Mouse (Mus musculus): ENCODE measurements around the gene Islr. TPM values are rescaled to one million over a fixed set of nuclear protein-coding genes. Genes with fewer than 3 reads are reported as not detected.

Gene Islr
- polyA plus RNA-seq, 1 experiment from 2014 or later: 4.9 TPM

DNA sequence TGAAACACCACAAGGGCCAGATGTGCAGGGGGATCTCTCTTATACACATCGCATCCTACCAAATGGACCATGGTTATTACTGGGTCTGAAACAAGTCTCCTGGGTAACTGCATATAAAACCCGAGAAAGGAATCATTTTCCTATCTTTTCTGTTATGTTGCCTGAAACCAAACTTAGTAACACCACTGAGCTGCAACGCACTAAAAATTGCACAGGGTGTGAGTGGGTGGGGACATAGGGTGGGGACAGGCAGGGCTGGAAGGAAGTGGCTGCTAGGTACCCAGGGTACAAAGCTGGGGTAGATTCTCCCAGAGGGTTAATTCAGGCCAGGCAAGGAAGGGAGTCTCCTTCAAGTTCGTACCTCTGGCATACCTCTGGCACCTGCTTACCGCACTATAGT is 38.6 kb upstream of the Islr start:
- peak overlapping the region; percentile 34 for H3K4me2 ChIP-seq
- H3K9me3 ChIP-seq (replicated peaks): no peaks in the 10 kb centered on the region
- H3K9ac ChIP-seq: peak overlapping the region; percentile 27; the same call in 1 of the 2 replicates
- no peaks in the 10 kb centered on the region for H3K27me3 ChIP-seq (replicated peaks)
- WGBS (ENCODE audit: insufficient replicate concordance): 63% methylated on average over 5 of the region's 5 CpGs
- H3K36me3 ChIP-seq: peaks cover 78% of the 10 kb centered on the region
- no peak overlapping the region for H3K4me3 ChIP-seq
- H3K27ac ChIP-seq: peak overlapping the region; percentile 48; the same call in 1 of the 2 replicates
- peaks cover 70% of the 10 kb centered on the region for H3K4me1 ChIP-seq
- ATAC-seq: no peak

DNA sequence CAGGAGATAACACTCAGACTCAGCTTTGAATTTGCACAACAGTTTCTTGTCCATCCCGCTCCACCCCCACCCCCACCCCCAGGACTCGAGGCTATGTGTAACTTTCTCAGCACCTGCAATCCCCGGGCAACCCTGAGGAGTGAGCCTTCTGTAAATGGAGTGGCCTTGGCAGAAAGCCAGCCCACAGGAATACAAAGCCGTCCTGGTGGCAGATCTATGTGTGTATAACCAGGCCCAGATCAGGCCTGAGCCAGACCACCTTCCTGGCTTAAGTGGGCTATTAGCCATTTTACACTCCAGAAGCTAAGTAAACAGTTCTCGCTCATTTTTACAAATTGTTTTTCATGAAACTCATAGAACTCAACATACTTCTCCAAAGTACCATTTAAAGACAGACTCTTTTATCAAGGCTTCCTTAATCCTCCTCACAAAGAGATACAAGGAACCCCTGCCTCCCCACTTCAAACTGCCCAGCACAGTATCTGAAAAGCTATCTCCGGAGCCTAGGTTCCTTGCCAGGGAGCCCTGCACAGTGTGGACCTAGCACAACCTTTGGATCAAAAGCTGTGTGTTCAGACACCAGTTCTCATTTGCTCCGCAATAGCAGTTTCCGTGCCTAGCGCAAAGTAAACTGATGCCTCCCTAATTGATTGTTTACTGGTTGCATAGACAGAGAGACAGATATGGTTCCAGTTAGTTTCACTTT is 37.8 kb upstream of the Islr start:
- H3K27ac ChIP-seq: 0 out of 2 replicates have a peak overlapping the region, but pooled peaks have one; percentile 48
- H3K9me3 ChIP-seq (replicated peaks): no peaks in the 10 kb centered on the region
- H3K9ac ChIP-seq: no peak overlapping the region
- peaks cover 67% of the 10 kb centered on the region for H3K4me1 ChIP-seq
- no peaks in the 10 kb centered on the region for H3K27me3 ChIP-seq (replicated peaks)
- ATAC-seq: no peak
- peaks cover 84% of the 10 kb centered on the region for H3K36me3 ChIP-seq
- no peak overlapping the region for H3K4me3 ChIP-seq
- WGBS (ENCODE audit: insufficient replicate concordance): 65% methylated on average over 9 of the region's 9 CpGs
- H3K4me2 ChIP-seq: no peak overlapping the region; the same call in 1 of the 2 replicates

- 95% methylated on average over 28 of the region's 28 CpGs for WGBS (ENCODE audit: insufficient replicate concordance)
- H3K36me3 ChIP-seq: peaks cover 86% of the 10 kb centered on the region
- ATAC-seq: no peak
- no peaks in the 10 kb centered on the region for H3K27me3 ChIP-seq (replicated peaks)
- H3K9me3 ChIP-seq (replicated peaks): no peaks in the 10 kb centered on the region
- no peak overlapping the region for H3K27ac ChIP-seq
- no peak overlapping the region for H3K4me2 ChIP-seq
- no peak overlapping the region for H3K4me3 ChIP-seq
- H3K4me1 ChIP-seq: peaks cover 21% of the 10 kb centered on the region; the same call in 1 of the 2 replicates
- H3K9ac ChIP-seq: no peak overlapping the region
Measured at GRCm38 (mm10) chr9:58234502-58235015, 30.5 kb upstream of the Islr start.

- Histone ChIP-seq H3K4me1 (peaks cover 15% of the 10 kb centered on the region), H3K4me2 (no peak overlapping the region), H3K9ac (no peak overlapping the region), H3K36me3 (peaks cover 94% of the 10 kb centered on the region), H3K27me3 (replicated peaks) (no peaks in the 10 kb centered on the region), H3K4me3 (no peak overlapping the region), H3K9me3 (replicated peaks) (no peaks in the 10 kb centered on the region), H3K27ac (peak overlapping the region; percentile 34)
- WGBS (ENCODE audit: insufficient replicate concordance): 50% methylated on average over 5 of the region's 5 CpGs
- ATAC-seq: no peak
Measured at GRCm38 (mm10) chr9:58232374-58232773, 28.3 kb upstream of the Islr start.

GRCm38 (mm10) chr9:58231746-58232145 is 27.6 kb upstream of the Islr start:
- WGBS (ENCODE audit: insufficient replicate concordance): 63% methylated on average over 6 of the region's 6 CpGs
- peaks cover 19% of the 10 kb centered on the region for H3K4me1 ChIP-seq
- no peaks in the 10 kb centered on the region for H3K9me3 ChIP-seq (replicated peaks)
- H3K4me3 ChIP-seq: no peak overlapping the region
- H3K27ac ChIP-seq: peak overlapping the region; percentile 31; the same call in 1 of the 2 replicates
- H3K27me3 ChIP-seq (replicated peaks): no peaks in the 10 kb centered on the region
- H3K4me2 ChIP-seq: no peak overlapping the region
- ATAC-seq: no peak
- peaks cover 95% of the 10 kb centered on the region for H3K36me3 ChIP-seq
- H3K9ac ChIP-seq: no peak overlapping the region

DNA sequence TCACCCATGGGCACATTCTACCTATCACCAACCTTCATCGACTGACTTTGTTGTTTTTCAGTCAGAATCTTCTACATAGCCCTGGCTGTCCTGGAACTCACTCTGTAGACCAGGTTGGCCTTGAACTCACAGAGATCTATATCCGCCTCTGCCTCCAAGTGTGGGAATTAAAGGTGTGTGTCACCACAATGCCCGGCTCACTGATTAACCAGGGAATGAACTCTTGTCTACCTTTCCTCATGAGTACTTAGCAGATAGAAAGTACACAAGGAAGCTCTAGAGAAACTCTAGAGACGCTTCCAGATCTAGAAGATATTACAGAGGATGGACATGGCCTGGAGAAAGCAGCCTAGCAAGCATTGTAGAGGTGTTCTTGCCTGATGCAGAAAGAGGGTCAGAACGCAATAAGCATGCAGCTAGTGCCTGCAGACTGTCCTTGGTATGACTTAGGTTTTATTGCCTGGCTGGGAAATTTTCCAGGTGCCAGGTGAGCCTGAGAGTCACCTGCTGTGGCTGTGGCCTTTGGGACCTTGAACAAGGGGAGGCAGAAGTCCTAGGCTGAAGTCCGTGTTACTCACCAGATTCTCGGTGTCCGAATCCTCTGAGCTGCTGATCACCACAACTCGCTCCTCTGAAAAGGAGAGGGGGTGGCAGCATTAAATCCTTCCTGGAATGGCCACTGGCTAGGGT is 24.8 kb upstream of the Islr start:
- no peaks in the 10 kb centered on the region for H3K9me3 ChIP-seq (replicated peaks)
- 88% methylated on average over 9 of the region's 9 CpGs for WGBS (ENCODE audit: insufficient replicate concordance)
- no peak overlapping the region for H3K4me2 ChIP-seq
- no peak for ATAC-seq
- H3K36me3 ChIP-seq: peaks cover 98% of the 10 kb centered on the region
- H3K4me1 ChIP-seq: peaks cover 34% of the 10 kb centered on the region
- H3K9ac ChIP-seq: no peak overlapping the region
- no peaks in the 10 kb centered on the region for H3K27me3 ChIP-seq (replicated peaks)
- no peak overlapping the region for H3K4me3 ChIP-seq
- H3K27ac ChIP-seq: no peak overlapping the region

- 47% methylated on average over 9 of the region's 9 CpGs for WGBS (ENCODE audit: insufficient replicate concordance)
- no peak overlapping the region for H3K9ac ChIP-seq
- peak overlapping the region; percentile 37; the same call in 1 of the 2 replicates for H3K27ac ChIP-seq
Measured at GRCm38 (mm10) chr9:58225915-58226913, 22.1 kb upstream of the Islr start.

GRCm38 (mm10) chr9:58224356-58224755 is 20.2 kb upstream of the Islr start:
- Histone ChIP-seq H3K9ac (no peak overlapping the region), H3K4me3 (no peak overlapping the region), H3K36me3 (peaks cover 97% of the 10 kb centered on the region), H3K4me1 (peaks cover 22% of the 10 kb centered on the region), H3K9me3 (replicated peaks) (no peaks in the 10 kb centered on the region), H3K27me3 (replicated peaks) (no peaks in the 10 kb centered on the region), H3K4me2 (no peak overlapping the region), H3K27ac (no peak overlapping the region)
- no peak for ATAC-seq
- 77% methylated on average over 2 of the region's 2 CpGs for WGBS (ENCODE audit: insufficient replicate concordance)

More at GRCm38 (mm10) chr9:58225915-58226913, 22.1 kb upstream of the Islr start:
- no peak overlapping the region for H3K4me3 ChIP-seq
- no peak overlapping the region for H3K4me2 ChIP-seq
- H3K36me3 ChIP-seq: peaks cover 98% of the 10 kb centered on the region
- no peaks in the 10 kb centered on the region for H3K27me3 ChIP-seq (replicated peaks)
- H3K9me3 ChIP-seq (replicated peaks): no peaks in the 10 kb centered on the region
- H3K4me1 ChIP-seq: peaks cover 22% of the 10 kb centered on the region
- 0 out of 2 replicates have a peak, but pooled peaks have one; percentile 17 for ATAC-seq

GRCm38 (mm10) chr9:58220218-58220903 is 16.3 kb upstream of the Islr start:
- H3K36me3 ChIP-seq: peaks cover 69% of the 10 kb centered on the region
- no peak overlapping the region for H3K4me3 ChIP-seq
- no peak for ATAC-seq
- no peaks in the 10 kb centered on the region for H3K9me3 ChIP-seq (replicated peaks)
- 74% methylated on average over 24 of the region's 24 CpGs for WGBS (ENCODE audit: insufficient replicate concordance)
- no peaks in the 10 kb centered on the region for H3K27me3 ChIP-seq (replicated peaks)
- peaks cover 13% of the 10 kb centered on the region for H3K4me1 ChIP-seq
- no peak overlapping the region for H3K4me2 ChIP-seq
- no peak overlapping the region for H3K27ac ChIP-seq
- H3K9ac ChIP-seq: no peak overlapping the region

GRCm38 (mm10) chr9:58218539-58218938 is 14.4 kb upstream of the Islr start:
- Histone ChIP-seq H3K27me3 (replicated peaks) (no peaks in the 10 kb centered on the region), H3K27ac (no peak overlapping the region), H3K36me3 (peaks cover 51% of the 10 kb centered on the region), H3K4me2 (no peak overlapping the region), H3K4me3 (no peak overlapping the region), H3K4me1 (peaks cover 30% of the 10 kb centered on the region), H3K9me3 (replicated peaks) (no peaks in the 10 kb centered on the region), H3K9ac (no peak overlapping the region)
- no peak for ATAC-seq
- WGBS (ENCODE audit: insufficient replicate concordance): 91% methylated on average over 3 of the region's 3 CpGs

DNA sequence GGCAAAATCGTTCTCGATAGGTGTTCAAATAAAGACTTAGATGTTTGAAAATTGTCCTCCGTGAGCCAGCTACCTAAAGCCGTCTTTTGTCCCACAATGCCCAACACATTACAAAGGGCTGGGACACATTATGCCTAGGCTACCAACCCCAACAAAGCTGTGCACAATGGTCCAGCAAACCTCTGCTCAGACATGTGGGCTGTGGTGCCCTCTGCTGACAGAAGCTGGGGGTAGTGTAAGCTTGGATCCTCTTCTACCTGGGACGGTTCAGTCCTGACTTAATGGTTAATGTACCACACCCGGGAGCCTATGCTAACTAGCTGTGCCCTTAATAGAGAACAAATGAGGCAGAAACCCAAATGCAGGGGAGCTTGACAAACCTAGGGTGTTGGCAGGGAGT is 12.3 kb upstream of the Islr start:
- H3K4me3 ChIP-seq: no peak overlapping the region
- no peaks in the 10 kb centered on the region for H3K9me3 ChIP-seq (replicated peaks)
- peaks cover 30% of the 10 kb centered on the region for H3K36me3 ChIP-seq
- ATAC-seq: no peak
- H3K27ac ChIP-seq: 0 out of 2 replicates have a peak overlapping the region, but pooled peaks have one; percentile 45
- H3K4me2 ChIP-seq: no peak overlapping the region
- WGBS (ENCODE audit: insufficient replicate concordance): 59% methylated on average over 6 of the region's 6 CpGs
- no peak overlapping the region for H3K9ac ChIP-seq
- H3K4me1 ChIP-seq: peaks cover 45% of the 10 kb centered on the region
- peaks cover 15% of the 10 kb centered on the region for H3K27me3 ChIP-seq (replicated peaks)

All from liver, embryonic 12.5 days (tissue).